Mouse (Mus musculus) bone marrow, adult 2 months (tissue): ENCODE data around the gene Cryl1.

Experiments used
- CTCF ChIP-seq: fragments of 200-500 bp; IDR thresholded peaks from 2 replicates; pipeline ENCODE4 v1.5.1; 2011; ENCODE audit warnings: low read length, control low read depth; ENCODE audit not compliant: control insufficient read depth, insufficient read depth
- POLR2A ChIP-seq: fragments of 200-500 bp; IDR thresholded peaks from 2 replicates; pipeline ENCODE4 v1.6.1; 2011; ENCODE audit warnings: low read depth, mild to moderate bottlenecking, control low read depth, low read length, borderline replicate concordance; ENCODE audit not compliant: control insufficient read depth

GRCm38 (mm10) chr14:57230264-57231015 is 167.9 kb downstream of the Cryl1 start:
- TF ChIP-seq POLR2A (no peak), CTCF (no peak)
